Mouse (Mus musculus) thymus, postnatal 36 days (tissue): ENCODE results near the gene Stard3.

ENCODE experiments used
- DNase-seq, 2 experiments: peaks; one replicate each; pipeline ENCODE4 v3.0.0; 2022; ENCODE audit warnings: mixed read lengths in 2 of 2

Gene Stard3

DNA sequence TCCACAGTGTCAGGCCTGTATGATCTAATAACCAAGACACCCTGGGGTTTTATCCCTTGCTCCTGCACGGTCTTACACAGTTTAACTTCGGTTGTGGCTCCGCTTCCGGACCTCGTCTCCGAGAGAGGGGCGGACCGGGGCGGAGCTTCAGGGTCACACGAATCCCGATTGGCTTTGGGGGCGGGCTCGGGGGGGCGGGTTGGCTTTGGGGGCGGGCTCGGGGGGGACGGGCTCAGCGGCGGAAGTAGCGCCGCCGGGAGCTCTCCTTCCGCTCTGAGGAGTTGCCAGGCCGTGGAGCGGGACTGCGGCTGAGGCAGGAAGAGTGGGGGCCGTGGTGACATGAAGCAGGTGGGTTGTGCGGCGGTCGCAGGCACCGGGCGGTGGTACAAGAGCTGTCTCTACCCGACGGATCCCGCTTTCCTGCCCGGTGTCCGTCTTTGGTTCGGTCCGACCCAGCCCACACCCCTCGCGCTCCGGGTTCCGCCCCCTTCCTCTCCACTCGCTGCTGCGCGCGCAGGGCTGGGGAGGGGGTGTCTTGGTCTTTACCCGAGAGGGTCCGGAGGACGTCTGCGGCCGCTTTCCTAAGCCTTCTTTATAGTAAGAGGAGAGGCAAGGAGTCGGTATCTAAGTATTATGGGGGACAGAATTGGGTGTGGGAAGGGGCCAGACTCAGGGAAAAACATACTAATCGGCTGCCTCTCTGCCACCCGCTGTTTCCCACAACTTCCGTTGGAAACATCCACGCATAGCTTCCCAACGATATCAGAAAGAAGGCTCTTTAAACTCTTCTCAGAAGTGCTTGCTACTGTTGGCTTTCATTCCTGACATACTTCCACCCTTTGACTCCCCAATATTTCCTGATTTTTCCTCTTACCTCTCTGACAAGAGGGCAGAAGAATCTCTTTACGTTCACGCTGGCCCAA lies at the start of gene Stard3:
TSS of gene Stard3 (plus strand) at position 208 of the 923 bp plus-strand sequence.
- DNase-seq, result peak; percentile 92 to 95

GRCm38 (mm10) chr11:98313790-98314323 lies 44.3 kb upstream of the Stard3 start:
- peak; percentile 35 to 47 for DNase-seq

DNA sequence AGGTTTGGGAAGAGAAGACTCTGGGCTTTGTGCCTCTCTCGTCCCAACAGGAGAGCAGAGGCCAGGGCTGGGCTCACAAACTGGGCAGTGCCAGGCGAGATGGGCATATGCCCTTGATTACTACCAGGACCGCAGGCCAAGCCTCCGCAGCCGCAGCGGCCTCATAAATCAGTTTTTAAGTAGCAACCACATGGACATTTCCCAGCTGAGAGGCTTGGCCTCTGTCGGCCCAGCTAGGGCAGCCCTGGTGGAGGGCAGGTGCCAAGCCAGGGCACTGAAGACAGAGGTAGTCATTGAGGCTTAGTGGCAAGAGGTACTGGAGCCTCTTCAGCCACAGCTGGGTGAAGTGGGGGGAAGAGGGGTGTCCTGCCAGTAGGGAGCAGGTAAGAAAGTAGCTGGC lies 40.7 kb upstream of the Stard3 start:
- DNase-seq, result no peak

- no peak for DNase-seq
Measured at GRCm38 (mm10) chr11:98318421-98319116, 39.6 kb upstream of the Stard3 start.

- no peak for DNase-seq
Measured at GRCm38 (mm10) chr11:98319120-98319519, 39.0 kb upstream of the Stard3 start.

DNA sequence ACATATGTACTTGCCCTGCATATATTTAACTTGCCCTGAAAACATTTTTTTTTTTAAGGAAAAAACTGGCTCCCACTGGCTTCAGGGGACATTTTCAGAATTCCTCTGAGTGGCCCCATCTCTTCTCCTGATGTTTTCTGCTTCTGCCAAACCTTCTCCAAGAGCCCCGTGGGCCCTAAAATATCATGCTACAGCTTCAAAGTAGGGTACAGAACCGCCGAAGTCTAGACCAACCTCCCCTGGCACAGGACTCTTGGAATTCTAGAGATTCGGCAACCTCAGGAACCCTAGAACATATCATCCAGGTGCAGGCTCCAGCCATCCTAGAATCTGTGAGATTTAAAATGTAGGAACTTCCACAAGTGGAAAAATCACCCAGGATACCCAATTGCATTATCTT lies 38.6 kb upstream of the Stard3 start:
- no peak for DNase-seq

DNA sequence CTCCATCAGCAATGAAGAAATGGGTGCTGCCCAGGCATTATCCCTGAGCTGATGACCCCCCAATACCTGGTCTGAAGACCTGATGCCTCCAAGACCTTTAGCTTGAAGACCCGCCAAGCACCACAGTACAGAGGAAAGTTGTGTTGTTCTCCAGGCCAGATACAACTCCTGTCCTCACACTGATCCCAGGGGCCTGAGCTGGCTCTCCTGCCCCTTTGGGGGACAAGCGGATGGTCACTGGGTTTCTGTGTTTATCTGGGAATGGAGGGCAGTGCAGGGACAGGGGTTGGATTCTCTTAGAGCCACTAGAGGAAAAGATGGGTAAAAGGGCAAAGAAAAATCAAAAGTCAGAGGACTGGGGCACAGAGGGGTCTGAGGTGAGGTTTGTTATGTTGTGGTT lies 38.2 kb upstream of the Stard3 start:
- DNase-seq, result no peak

DNA sequence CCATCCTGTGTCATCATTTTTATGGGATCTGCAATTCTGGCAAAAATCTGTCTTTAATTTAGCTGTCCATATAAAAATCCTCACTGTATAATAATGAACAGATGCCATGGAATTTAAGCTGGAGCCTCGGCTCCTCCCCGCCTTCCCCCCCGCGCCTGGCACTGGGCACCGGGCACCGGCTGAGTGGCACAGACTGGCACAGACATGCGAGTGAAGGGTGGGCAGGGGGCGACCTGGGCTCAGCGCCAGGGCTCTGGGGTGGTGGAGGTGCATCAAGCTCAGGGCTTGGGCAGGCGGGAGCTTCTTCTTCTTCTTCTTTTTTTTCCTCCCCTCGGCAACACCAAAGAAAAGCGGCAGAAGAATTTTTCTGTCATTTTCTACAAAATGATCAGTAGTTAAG lies 37.8 kb upstream of the Stard3 start:
- no peak for DNase-seq

- DNase-seq, result no peak
Measured at GRCm38 (mm10) chr11:98320806-98321676, 37.1 kb upstream of the Stard3 start.

- DNase-seq, result no peak
Measured at GRCm38 (mm10) chr11:98321677-98322003, 36.5 kb upstream of the Stard3 start.

- no peak for DNase-seq
Measured at GRCm38 (mm10) chr11:98322159-98322558, 36.0 kb upstream of the Stard3 start.

DNA sequence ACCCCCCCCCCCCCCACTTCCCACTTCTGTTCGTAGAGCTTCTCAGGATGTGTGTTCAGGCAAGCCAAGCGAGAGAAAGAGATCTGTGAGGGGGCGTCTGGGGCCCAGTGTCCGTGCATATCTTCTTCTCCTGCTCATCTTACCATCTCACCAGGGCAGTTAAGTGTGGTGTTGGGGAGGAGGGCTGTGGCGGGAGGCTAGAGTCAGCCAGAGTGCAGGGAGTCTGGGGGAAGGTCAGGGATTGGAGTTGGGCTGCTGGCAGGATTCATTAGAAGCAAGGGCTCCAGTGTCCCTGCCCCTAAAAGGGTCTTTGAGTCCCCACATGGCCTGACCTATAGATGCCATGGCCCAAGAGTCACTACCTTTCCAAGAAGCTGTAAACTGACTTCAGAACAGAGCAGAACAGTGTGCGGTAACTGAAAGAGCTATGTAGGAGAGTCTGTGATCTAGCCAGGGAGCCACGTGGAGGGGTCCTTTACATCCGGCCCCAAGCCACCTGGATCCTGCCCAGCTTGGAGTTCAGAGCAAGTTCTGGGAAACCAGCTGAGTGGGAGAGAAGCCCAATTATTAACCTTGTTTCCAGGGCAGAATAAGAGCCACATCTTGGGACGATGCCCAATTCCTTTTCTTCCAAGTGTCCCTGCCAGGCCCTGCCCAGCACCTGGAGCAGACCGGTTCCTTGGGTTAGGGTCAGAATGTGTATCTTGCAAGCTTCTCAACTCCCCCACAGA lies 34.9 kb upstream of the Stard3 start:
- no peak for DNase-seq

DNA sequence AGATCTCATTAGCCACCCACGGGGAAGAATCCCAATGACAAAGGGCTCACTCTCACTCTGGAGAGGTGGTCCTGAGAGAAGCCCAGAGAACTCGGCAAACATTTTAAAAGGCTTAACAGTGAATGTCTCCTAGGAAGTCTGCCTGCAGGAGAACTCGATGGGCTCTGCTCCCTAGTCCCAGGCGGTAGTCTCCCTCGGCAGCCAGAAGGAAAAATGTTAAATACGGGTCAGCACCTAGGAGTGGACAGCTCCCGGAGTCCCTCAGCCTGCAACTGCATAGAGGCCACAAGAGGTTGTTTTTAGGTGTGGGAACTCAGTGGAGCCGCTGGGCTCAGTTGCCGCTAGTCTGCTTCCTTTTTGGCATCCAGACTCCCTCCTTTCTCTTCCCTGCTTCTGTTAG lies 34.2 kb upstream of the Stard3 start:
- no peak for DNase-seq

GRCm38 (mm10) chr11:98325191-98325820 lies 32.9 kb upstream of the Stard3 start:
- no peak for DNase-seq

DNA sequence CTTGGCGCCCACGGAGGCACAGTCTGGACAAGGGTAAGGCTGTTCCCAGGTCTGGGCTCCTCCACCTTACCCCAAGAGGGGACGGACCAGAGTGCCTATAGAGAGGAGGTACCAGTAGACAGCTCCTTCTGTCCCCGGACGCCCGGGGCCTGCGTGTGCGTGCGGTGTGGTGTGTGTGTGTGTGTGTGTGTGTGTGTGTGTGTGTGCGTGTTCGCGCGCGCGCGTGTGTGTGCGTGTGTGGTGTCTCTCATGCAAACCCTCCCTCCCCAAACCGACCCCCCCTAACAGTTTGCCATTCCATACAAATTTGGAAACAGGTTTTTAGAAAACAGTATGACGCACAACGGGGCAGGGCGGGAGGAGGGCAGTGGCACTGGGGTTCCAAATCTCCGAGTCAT lies 32.3 kb upstream of the Stard3 start:
- DNase-seq, result no peak

DNA sequence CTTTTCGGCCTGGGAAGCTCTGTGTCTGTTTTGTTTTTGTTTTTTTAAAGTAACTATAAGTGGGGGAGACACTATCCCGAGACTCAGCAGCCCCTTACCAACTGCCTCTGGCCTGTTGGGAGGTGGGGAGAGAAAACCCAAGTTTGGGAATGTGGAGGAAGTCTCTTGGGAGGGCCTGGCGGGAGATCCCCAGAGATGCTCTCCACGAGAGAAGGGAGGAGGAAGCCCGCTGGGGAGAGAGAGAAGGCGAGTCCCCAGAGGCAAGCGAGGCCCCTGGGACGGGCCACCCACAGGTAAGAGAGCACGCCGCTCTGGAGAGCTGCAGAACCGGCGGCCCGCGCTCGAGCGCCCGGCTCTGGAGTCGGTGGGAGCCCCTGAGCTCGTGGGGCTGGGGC lies 31.4 kb upstream of the Stard3 start:
- DNase-seq, result no peak

DNA sequence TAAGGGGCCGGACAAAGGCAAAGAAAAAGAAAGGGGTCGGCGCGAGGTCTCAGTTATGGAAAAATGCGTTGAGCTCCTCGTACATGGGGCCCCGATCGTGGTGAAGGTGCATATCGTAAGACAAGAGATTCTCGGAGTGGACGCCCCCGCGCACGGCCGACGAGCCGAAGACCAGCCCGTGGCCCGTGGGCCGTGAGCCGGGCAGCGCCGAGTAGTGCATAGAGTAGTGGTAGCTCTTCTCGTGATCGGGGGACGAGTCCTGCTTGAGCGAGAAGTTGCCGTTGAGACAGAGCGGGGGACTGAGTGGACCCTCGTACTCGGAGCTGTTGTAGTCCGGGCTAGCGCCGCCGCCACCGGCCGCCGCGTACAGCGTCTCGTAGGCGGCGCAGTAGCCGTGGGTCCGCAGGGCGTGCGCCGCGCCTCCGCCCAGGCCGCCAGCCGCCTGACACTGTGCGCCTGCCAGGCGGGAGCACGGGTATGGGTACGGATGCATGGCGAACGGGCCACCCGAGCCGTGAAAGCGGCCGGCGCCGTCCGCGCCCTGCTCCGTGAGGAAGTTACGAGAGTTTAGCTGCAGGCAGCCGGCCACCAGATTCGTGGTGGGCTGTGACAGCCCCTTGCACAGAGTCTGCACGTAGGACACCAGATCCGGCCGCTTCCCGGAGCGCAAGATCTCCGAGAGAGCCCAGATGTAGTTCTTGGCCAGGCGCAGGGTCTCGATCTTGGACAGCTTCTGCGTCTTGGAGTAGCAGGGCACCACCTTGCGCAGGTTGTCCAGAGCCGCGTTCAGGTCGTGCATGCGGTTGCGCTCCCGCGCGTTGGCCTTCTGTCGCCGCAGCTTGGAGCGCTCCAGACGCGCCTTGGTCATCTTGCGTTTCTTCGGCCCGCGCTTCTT lies 30.8 kb upstream of the Stard3 start:
- no peak for DNase-seq

DNA sequence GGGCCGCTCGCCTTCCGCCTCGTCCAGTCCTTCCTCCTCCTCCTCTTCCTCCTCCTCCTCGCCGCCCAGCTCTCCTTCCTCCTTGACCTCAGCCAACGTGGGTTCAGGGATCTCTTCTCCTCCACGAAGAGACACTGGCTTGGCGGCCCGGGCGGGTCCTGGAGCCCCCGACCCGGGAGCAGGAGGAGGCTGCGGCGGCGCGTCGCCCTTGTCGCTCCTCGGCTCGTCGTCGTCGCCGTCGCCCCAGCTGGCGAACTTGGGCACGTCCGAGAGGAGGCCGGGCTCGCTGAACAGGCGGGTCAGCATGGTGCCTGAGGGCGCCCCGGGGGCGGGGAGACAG lies 30.2 kb upstream of the Stard3 start:
- DNase-seq, result no peak

GRCm38 (mm10) chr11:98328371-98329069 lies 29.6 kb upstream of the Stard3 start:
- no peak for DNase-seq
